Mouse (Mus musculus) naive thymus-derived CD4-positive, alpha-beta T cell, adult 2 months (primary cell): ENCODE data around the gene Pde8a.

Source experiments
- DNase-seq: peaks from one replicate; pipeline ENCODE4 v3.0.0-alpha.2; 2011; ENCODE audit warnings: low read depth

The Pde8a gene

DNA sequence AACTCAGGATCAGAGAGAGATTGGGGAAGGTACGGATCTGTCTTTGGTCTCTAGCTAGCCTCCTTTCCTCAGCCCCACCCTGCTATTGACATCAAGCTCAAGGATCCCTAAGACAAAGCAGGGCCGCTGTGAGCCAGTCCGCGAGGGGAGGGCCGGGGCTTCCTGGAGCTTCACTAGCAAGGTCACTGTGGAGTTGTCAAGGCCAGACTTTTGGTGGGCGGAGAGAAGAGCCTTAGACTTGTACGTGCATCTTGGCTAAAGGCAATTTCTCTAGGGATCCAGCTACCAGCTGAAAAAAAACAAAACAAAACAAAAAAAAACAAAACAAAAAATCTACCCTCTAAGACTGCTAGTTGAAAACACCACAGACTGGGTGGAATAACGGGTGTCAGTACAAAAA is 1.6 kb upstream of the Pde8a start:
- no peak for DNase-seq

DNA sequence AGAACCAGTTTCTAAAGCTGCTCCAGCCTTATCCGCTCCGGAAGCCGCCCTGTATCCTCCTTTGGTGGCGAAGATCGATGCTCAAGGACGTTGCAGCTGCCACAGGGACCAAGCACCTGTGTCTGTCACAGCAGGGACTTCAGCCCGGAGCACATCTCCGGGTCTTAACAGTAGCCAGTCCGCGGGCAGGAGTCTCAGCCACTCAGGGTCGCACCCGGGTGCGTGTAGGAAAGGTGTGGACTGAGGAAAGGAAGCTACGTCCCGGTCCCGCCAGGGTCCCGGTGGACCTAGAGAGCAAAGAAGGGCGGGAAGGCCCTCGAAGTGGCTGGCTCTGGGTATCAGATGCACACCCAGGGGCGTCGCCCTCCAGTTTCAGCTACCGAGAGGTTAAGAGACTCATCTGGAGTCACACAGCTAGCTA is 1.1 kb upstream of the Pde8a start:
- DNase-seq: peak; percentile 76

DNA sequence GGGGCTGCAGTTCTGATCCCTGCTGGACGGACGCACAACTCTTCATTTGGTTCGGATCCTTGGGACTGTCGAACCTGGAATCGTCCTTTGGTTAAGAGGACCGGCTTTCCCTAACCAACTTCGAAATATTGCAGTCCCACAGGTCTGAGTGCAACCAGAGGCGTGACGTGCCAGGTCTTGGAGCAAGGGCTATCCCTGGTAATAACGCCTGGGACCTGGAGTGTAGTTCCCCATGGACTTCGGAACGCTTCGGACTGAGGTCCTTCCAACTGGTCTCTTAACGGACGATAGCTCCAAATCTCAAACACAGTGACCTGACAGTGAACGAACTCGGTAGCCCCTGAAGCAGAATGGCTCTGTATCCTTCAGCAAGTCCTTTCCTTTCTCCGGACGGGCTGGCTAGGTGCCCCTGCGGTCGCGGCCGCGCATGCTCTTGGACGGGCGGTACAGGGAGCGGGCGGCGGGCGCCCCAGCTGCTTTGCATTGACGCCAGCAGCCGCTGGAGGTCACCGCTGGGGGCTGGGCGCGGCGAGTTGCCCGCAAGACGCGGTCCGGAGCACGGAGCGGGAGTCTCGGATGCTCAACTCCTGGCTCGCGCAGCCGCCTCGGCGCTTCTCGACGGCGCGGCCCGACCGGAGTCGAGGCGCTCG is 574 bp upstream of the Pde8a start:
- peak; percentile 93 for DNase-seq

DNA sequence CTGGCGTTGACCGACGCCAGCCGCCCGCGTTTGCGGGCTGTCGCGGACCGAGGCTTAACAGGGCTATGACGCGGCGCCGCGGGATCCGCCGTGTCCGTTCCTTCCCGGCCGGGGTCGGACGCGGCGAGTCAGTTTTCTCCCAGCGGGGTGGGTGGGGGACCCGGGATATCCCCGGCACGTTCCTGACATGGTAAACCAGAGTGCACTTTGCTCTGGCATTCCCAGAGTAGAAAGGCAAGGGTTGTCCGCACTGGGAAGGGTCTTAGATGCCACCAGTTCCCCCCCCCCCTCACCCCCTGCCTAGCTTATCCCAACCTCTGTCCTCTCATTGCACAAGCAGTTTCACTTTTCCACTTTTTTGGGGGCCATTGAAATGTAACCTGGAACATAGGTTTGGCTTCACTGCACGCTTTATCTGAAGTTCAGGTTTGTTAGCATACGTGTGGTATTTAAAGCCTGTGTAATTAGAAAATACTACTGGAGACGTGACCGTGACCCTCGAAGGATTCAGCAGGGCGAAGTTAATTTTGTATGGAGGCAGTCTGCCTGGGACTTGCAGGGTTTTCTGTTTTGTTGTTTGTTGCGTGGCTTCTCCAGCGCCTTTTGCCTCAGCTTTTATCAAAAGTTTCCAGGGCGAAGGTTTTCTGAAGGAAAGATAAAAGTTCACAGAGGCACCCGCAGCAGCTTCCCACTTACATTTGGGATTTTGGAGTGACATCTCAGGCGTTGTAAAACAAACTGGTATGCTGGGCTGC is 934 bp downstream of the Pde8a start:
- no peak for DNase-seq

DNA sequence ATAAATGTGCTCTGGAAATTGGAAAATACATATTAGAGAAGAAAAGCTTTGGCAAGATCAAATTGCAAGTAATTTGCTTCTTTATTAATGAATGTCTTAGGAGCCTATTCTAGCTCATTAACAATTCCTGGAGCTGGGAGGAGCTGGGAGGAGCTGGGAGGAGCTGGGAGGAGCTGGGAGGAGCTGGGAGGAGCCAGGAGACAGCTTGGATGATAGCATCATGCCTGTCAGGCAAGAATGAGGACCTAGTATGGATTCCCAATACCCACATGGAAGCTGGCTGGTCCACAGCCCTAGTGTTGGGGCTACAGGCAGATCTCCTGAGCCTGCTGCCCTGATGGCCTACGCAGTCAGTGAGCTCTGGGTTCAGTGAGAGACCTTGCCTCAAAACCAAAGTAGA is 2.6 kb downstream of the Pde8a start:
- no peak for DNase-seq

DNA sequence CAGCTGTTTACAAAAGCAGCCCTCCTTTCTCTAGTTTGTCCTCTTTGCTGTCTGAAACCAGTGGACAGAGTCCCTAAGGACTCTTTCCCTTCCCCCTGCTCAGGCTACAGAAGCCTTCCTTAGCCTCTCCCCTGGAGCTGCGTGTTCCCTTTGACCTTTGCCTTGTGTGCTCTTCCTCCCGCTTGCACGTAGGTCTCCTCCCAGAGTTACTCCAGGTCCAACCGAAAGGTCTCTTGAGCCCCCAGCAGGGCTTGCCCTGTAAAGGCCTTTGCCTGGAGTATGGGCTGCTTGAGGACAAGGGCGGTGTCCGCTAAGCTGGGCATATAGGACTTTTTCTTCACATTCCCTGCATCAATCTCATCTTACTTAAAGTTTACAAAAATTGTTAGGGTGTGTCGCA is 5.9 kb downstream of the Pde8a start:
- DNase-seq: no peak

DNA sequence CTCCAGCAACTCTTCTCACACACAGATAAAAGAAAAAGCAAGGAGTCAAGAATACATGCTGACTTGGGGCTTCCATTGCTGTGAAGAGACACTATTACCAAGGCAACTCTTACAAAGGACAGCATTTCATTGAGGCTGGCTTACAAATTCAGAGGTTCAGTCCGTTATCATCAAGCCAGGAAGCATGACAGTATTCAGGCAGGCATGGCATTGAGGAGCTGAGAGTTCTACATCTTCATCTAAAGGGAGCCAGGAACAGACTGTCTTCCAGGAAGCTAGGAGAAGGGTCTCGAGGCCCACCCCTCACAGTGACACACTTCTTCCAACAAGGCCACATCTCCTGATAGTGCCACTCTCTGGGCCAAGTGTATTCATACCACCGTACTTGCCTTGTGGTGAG is 7.0 kb downstream of the Pde8a start:
- no peak for DNase-seq

DNA sequence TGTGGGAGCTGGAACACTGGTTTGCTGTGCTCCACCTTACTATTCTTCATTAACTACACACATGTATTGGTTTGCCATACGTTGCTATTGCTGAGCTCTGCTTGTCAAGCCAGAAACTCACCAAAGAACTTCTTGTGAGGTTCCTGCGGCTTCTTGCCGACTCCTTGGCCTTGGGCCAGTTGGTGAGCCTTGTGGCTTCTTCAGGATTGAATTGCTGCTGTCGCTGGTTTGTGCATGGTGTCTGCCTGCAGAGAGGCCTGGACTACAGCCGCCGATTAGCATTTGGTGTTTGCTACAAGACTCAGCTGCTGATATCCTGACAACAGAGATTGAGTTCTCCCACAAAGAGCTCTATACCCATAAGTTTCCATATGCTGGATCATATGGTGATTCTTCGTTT is 10.9 kb downstream of the Pde8a start:
- DNase-seq: no peak

DNA sequence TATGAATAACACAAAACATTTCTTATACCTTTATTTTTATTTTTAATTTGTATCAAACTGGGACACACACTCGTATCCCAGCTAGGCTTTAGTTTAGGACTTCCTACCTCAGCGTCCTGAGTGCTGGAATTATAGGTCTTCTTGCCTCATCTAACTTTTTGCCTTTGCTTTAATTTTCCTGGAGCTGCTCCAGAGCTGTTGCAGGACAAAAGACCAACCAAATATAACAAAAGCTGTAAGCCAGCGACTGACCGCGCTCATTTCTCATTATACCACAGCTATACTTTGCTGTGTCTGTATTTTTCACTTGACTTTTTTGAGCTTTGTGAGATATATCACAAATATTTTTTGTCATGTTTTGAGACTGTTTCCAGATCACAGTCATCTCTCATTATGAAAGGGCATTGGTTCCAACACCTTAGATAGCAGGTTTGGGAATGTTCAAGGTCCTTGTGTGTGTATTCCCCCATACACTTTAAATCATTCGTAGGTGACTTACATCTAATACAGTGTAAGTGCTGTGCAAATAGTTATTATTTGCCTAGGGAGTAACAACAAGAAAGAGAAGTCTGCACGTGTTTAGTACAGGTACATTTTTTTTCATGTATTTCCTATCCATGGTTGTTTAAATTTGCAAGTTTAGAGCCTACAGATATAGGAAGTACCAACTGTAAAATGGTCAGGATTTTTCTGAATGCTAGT is 16.8 kb downstream of the Pde8a start:
- DNase-seq: no peak

DNA sequence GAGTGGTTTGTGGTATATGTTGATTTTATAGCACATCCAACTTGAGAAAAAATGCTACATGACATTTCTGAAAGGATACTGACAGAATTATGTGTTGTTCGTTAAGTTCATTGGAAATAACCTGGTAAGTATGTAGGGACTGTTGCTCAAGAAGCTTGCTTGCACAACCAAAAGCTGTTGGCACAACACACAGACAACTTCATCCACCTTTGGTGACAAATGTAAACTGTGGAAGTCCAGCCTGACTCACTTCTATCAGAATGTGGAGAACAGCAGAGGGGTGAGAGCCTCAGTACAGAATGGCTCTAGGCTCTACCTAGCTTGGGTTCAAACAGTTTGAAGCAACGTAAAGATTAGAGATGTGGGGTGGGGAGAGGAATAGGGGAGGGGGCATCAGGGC is 19.3 kb downstream of the Pde8a start:
- no peak for DNase-seq

DNA sequence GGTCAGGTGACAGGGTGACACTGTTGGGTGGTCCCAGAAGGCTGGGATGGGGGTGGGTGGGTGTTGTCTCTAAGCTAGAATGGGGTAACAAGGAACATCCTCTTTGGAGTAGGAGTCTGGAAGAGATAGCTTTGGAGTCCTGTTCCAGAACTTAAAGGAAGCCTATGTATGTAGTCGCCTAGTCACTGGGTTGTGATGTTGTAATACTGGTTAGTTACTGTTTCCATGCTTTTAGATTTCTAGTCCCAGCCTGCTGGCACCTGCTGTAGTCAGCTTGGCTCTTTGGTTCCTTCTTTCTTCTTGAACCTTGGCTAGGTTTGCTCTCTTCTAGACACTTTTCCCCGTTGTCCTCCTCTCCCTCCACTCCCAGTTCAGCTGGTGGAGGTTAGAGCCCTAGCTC is 21.7 kb downstream of the Pde8a start:
- DNase-seq: no peak

DNA sequence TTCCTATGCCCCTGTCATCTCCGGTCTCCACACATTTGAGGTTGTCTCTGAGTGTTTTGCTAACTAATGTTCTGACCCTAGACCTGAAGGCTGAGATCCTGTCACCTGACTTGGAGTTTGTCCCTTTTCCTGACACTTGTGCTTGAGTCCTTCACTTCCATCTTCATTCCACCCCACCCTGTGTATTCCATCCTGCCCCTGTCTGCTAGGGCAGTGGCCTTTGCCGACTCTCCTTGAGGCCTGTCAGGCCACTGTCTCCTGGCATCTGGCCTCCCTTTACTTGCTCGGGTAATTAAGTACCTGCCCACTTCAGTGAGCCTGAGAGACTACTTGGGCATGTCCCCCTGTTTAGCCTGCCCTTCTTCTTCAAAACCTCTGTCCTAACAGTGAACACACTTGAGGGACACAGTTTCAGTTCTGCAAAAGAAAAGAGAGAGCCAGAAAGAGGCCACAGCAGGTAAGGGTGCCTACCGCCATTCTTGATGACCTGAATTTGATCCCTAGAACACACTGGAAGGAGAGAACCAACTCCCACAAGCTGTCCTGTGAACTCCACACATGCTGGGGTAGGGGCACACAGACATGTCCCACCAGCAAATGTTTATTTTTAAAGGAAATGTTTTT is 22.3 kb downstream of the Pde8a start:
- no peak for DNase-seq

DNA sequence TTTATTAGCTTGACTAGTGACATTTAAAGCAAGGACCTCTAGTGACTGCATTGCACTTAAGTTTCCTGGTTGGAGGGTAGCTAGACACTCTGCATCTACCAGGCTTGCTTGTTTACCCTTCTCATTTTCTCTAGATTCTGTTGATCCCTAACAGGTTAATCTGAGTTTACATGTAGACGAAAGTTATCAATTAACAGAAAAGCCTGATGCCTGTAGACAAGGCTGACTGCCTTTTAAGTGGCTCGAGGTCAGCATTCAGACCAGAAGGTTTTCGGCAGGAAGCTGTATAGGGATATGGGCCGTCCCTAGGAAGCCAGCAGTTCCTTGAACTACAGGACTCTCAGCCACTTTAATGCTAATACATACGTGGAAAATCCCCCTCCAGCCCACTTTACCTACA is 30.0 kb downstream of the Pde8a start:
- DNase-seq: no peak

DNA sequence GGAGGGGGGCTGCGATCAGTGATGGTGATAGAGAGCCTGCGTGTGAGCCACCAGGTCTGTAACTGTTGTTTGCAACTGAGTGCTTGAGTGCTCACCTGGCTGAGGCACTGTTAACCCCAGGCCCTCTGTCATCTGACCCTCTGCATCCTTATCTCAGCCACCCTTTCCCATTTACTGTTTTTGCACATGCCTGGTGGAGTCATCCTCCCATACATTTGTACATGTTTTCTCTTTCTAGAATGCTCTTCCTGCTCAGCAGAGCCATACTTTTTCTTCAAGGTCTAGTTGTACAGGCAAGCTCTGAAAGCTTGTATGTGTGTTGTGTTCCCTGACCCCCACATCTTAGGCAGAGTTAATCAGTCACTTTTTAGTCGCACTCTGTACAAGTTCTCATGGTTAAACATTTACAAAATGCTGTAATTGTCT is 36.5 kb downstream of the Pde8a start:
- DNase-seq: no peak

DNA sequence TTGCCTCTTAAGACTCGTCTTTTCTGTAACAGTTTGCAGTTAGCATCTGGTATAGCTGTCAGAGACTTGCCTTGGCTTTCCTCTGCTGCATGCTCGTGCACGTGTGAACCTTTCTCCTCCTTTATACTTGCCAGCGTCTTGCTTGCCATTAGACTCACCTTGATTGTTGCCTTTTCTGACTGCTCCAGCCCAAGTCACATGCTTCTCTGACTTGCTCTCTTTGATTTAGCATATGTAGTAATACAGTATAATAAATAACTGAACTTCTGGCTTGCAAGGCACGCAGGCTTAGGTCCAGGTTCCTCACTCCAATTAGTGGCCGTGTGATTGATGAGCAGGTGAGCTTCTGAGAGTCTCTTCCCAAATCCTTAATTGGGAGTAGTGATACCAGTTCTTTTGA is 37.2 kb downstream of the Pde8a start:
- DNase-seq: no peak

DNA sequence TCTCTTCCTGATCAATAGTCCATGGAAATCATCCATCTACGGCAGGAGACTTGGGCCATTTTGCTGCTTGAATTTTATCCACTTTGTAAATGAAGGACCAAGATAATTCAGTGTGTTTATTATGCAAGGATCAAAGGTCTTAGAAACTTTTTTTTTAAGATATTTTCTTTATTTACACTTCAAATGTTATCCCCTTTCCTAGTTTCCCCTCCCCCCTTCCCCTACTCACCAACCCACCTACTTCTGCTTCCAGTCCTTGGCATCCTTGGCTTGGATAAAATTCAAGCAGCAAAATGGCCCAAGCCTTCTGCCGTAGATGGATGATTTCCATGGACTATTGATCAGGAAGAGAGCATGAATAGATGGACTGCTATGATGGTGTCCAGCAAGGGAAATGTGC is 38.1 kb downstream of the Pde8a start:
- DNase-seq: no peak

DNA sequence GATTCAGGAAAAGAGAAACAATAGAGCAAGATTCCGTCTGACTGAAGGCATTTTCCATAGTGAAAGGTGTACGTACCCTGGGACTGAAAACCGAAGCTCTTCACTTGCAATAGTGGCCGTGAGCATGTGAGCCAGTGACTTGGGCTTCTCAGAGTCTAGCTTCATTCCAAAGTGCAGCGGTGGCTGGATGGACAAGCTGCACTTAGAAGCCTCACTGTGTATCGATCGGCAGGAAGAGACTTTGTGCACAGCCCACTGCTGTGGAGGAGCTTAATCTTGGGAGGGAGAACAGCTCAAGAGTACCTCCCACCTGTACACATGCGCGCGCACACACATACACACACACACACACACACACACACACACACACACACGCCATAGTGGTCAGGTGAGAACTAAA is 39.9 kb downstream of the Pde8a start:
- no peak for DNase-seq

DNA sequence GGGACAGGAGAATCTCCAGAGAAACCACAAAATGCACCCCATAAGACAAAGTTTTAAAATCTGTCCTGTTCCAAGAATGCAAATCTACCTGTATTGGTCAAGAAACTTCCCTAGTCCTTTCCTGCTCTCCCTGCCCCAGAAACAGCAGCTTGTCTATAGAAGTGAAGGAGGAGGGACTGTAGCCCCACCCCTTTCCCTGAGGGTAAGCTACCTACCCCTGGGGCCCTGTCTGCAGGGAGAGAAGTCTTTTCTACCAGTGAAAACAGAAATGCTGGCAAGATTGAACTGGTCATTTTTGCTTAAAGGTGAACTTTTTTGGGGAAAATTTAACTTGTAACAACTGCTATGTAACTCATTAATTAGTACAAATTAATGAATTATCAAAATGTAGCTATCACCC is 41.2 kb downstream of the Pde8a start:
- DNase-seq: no peak

DNA sequence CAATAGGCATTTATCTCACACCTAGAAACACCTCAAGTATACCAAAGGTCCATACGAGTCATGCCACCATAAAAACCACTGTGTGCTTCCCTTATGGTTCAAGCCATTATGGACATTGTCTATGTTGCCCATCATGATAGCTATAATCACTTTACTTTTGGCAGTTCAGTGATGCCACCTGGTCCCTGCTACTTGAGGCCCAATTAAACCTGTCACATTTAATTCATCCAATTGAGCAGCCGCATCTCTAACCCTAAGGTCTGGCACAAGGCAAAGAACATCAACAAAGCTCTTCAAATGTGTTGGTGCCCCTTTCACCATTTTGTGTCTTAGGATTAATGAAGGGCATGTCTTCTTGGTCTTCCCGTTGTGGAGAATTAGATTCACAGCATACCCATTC is 42.1 kb downstream of the Pde8a start:
- DNase-seq: no peak

DNA sequence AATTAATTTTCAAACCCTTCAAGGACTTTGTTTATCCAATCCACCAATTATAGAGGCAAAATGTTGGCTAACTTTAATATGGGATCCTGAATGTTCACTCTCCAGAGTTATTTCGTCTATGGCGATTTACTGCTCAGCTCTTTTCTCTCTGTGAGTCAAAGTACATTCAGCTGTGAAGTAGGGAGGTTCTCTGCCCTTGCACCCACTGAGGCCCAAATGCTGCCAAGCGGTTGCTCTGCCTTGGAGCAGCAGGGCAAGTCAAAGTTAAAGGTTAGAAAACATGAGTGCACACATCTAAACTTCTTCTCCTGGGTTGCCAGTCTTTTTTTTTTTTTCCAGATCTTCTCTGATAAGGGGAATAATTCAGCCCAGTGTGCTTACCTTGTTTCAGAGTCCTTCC is 43.4 kb downstream of the Pde8a start:
- no peak for DNase-seq

DNA sequence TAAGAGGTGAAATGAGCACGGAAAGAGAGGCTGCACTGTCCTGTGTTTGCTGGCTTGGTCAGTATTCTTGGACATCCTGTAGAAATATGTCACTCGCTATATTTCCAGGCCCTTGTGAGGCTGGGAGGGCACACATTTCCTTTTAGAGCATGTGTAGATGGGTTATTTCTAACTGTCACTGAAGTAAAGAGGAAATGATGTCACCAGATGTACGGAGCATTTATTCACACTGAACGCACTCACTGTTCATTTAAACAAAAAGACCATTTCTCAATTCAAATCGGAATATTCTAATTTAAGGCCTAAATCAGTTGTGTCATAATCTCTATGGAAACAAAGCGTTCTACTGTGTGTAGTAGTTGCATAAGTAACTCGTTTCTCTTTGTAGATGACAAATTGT is 48.2 kb downstream of the Pde8a start:
- DNase-seq: peak; percentile 9

DNA sequence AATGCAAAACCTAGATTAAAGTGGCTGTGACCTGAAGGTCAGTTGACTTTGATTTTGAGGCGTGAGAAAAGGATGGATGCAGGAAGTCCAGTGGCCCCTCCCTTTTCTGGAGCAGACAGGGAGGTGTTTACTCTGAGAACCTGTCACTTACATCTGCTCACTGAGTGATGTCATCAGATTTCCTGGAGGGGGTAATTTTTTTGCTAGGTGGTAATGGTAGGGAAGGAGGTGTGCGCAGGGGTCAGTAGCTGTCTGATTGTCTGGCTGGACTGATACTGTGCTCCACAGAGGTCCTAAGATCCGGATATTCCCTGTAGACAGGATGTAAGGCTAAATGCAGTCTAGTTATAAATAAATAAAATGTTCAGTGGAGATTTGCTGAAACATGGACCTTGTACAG is 59.5 kb downstream of the Pde8a start:
- DNase-seq: no peak

DNA sequence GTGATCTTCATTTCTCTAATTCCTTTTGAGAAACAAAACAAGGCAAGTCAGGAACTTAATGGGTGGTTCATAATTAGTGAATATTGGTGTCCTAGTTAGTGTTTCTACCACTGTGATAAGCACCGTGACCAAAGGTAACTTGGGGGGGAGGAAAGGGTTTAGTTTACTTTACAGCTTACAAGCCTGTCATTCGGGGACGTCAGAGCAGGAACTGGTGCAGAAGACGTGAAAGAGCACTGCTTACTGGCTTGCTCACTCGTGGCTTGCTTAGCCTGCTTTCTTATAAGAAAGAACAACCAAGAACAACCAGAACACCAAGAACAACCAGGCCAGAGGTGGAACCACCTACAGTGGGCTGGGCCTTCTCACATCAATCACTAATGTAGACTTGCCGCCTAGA is 65.6 kb downstream of the Pde8a start:
- DNase-seq: no peak
